Mouse (Mus musculus): Measurements from ENCODE around the gene Snrpg. TPM values are rescaled to one million over a fixed set of nuclear protein-coding genes. Genes with fewer than 3 reads are reported as not detected.

Snrpg gene
- polyA plus RNA-seq, 1 experiment = 89.2 TPM

GRCm38 (mm10) chr6:86400972-86401371, 29.9 kb downstream of the Snrpg start:
- peak overlapping the region; percentile 43 for H3K4me3 ChIP-seq (ENCODE audit: insufficient read depth, low read depth, low read length)
- H3K27ac ChIP-seq (replicated peaks; ENCODE audit: low read depth, low read length) = no peak overlapping the region
- H3K4me1 ChIP-seq (ENCODE audit: control insufficient read depth, insufficient read depth, insufficient read length, low read length) = peaks cover 7% of the 10 kb centered on the region

- H3K27ac ChIP-seq (replicated peaks; ENCODE audit: low read depth, low read length) = no peak overlapping the region
Measured at GRCm38 (mm10) chr6:86402681-86403607, 31.8 kb downstream of the Snrpg start.

GRCm38 (mm10) chr6:86403728-86404099, 32.6 kb downstream of the Snrpg start:
- no peak overlapping the region for H3K27ac ChIP-seq (replicated peaks; ENCODE audit: low read depth, low read length)
- H3K4me3 ChIP-seq (ENCODE audit: insufficient read depth, low read depth, low read length) = peak overlapping the region; percentile 21
- peaks cover 9% of the 10 kb centered on the region for H3K4me1 ChIP-seq (ENCODE audit: control insufficient read depth, insufficient read depth, insufficient read length, low read length)

More at GRCm38 (mm10) chr6:86402681-86403607, 31.8 kb downstream of the Snrpg start:
- peaks cover 9% of the 10 kb centered on the region for H3K4me1 ChIP-seq (ENCODE audit: control insufficient read depth, insufficient read depth, insufficient read length, low read length)
- H3K4me3 ChIP-seq (ENCODE audit: insufficient read depth, low read depth, low read length) = no peak overlapping the region

DNA sequence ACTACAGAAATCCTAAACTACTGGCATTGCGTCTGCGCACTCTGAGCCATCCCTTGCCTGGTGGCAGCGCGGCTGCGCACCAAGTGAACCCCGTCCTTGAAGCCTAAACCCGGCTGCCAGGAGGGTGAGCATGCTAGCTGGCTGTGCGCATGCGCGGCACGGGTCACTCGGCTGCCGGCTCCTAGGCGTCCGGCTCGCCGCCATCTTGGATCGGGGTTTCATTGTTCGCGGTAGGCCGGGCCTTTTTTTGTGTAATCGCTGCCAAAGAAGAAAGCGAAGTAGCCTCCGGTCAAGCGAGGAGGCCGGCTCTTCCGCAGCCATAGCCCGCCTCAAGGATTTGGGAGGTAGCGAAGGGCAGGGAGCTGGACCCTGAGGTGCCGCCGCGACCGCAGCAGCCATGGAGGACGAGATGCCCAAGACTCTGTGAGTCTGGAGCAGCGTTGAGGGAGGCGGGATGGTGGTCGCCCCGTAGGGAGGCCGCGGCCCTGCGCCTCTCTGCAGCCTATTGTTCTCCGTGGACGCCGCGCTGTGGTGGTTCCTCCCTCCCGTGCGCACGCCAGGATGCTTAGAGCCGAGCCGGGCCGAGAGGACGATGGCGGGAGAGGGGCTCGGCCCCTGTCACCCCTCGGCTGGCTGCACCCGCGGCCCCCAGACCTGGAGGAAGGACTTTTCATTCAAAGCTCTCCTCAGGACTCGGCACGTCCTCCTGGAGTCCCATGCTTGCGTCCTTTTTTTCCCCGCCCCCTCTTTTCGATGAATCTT, 33.2 kb downstream of the Snrpg start, which contains the start of gene Tia1:
Gene Tia1, plus strand, starts transcription at position 120 of the 762 bp plus-strand sequence.
- Histone ChIP-seq H3K4me1 (ENCODE audit: control insufficient read depth, insufficient read depth, insufficient read length, low read length) (peaks cover 9% of the 10 kb centered on the region), H3K27ac (replicated peaks; ENCODE audit: low read depth, low read length) (peak within 1 kb of the TSS; percentile 97), H3K4me3 (ENCODE audit: insufficient read depth, low read depth, low read length) (peak within 1 kb of the TSS; percentile 86)

- peaks cover 9% of the 10 kb centered on the region; the same call in 1 of the 2 replicates for H3K4me1 ChIP-seq (ENCODE audit: control insufficient read depth, insufficient read depth, insufficient read length, low read length)
- H3K27ac ChIP-seq (replicated peaks; ENCODE audit: low read depth, low read length) = peak overlapping the region; percentile 97; the same call in 1 of the 2 replicates
- peak overlapping the region; percentile 86 for H3K4me3 ChIP-seq (ENCODE audit: insufficient read depth, low read depth, low read length)
Measured at GRCm38 (mm10) chr6:86404996-86405395, 33.9 kb downstream of the Snrpg start.

GRCm38 (mm10) chr6:86406306-86406705, 35.2 kb downstream of the Snrpg start:
- H3K4me3 ChIP-seq (ENCODE audit: insufficient read depth, low read depth, low read length) = no peak overlapping the region
- 0 out of 2 replicates have a peak, but pooled peaks cover 6% of the 10 kb centered on the region for H3K4me1 ChIP-seq (ENCODE audit: control insufficient read depth, insufficient read depth, insufficient read length, low read length)
- H3K27ac ChIP-seq (replicated peaks; ENCODE audit: low read depth, low read length) = no peak overlapping the region

- H3K4me3 ChIP-seq (ENCODE audit: insufficient read depth, low read depth, low read length) = no peak overlapping the region
Measured at GRCm38 (mm10) chr6:86418711-86419110, 47.6 kb downstream of the Snrpg start.

DNA sequence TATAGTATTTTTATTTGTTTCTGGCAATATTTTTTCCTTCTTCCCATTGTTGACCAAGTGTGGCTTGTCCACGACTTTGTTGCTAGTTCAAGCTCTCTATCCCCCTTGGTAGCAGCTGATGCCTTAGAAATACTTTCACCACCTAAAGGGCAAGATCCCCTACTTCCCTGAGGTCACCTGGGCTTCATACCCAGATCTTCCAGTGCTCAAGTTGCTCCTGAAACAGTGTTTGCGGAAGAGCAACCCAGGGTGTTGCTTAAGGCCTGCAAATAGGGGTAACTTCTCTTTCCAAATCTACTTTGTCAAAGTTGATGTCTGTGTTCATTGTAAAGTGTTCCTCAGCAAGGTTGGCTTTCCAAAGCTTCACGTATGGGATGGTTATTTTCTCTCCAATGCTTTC, 48.1 kb downstream of the Snrpg start:
- Histone ChIP-seq H3K4me3 (ENCODE audit: insufficient read depth, low read depth, low read length) (no peak overlapping the region), H3K4me1 (ENCODE audit: control insufficient read depth, insufficient read depth, insufficient read length, low read length) (no peaks in the 10 kb centered on the region), H3K27ac (replicated peaks; ENCODE audit: low read depth, low read length) (no peak overlapping the region)

More at GRCm38 (mm10) chr6:86418711-86419110, 47.6 kb downstream of the Snrpg start:
- no peak overlapping the region for H3K27ac ChIP-seq (replicated peaks; ENCODE audit: low read depth, low read length)
- H3K4me1 ChIP-seq (ENCODE audit: control insufficient read depth, insufficient read depth, insufficient read length, low read length) = no peaks in the 10 kb centered on the region

- Histone ChIP-seq H3K27ac (replicated peaks; ENCODE audit: low read depth, low read length) (no peak overlapping the region), H3K4me1 (ENCODE audit: control insufficient read depth, insufficient read depth, insufficient read length, low read length) (no peaks in the 10 kb centered on the region), H3K4me3 (ENCODE audit: insufficient read depth, low read depth, low read length) (no peak overlapping the region)
Measured at GRCm38 (mm10) chr6:86420491-86420890, 49.4 kb downstream of the Snrpg start.

- no peak within 1 kb of the TSS for H3K4me3 ChIP-seq (ENCODE audit: insufficient read depth, low read depth, low read length)
- no peak within 1 kb of the TSS for H3K27ac ChIP-seq (replicated peaks; ENCODE audit: low read depth, low read length)
- H3K4me1 ChIP-seq (ENCODE audit: control insufficient read depth, insufficient read depth, insufficient read length, low read length) = no peaks in the 10 kb centered on the region
Measured at GRCm38 (mm10) chr6:86426358-86426757, 55.3 kb downstream of the Snrpg start, which contains the start of gene Gm44790. Gene Gm44790 (plus strand): TSS chr6:86426658.

Other genes with a start within 250 kb of the Snrpg start
- 0.25 and 0.44 TPM in 2 replicates for gene Tgfa, start 176.1 kb upstream of the Snrpg start, polyA plus RNA-seq (2012; ENCODE audit: insufficient read depth, insufficient read length, missing spikeins)
- gene Fam136a, start 5.7 kb upstream of the Snrpg start, polyA plus RNA-seq (2012; ENCODE audit: insufficient read depth, insufficient read length, missing spikeins) = 43.3 and 73.3 TPM in 2 replicates
- 65.9 and 131 TPM in 2 replicates for gene Pcyox1, start 25.9 kb downstream of the Snrpg start, polyA plus RNA-seq (2012; ENCODE audit: insufficient read depth, insufficient read length, missing spikeins)
- gene Tia1, start 32.9 kb downstream of the Snrpg start, polyA plus RNA-seq (2012; ENCODE audit: insufficient read depth, insufficient read length, missing spikeins) = 15.2 and 19.3 TPM in 2 replicates
- not detected in 2 replicates for gene Gm44790, start 55.4 kb downstream of the Snrpg start, polyA plus RNA-seq (2012; ENCODE audit: insufficient read depth, insufficient read length, missing spikeins)
- gene C87436, start 67.1 kb downstream of the Snrpg start, polyA plus RNA-seq (2012; ENCODE audit: insufficient read depth, insufficient read length, missing spikeins) = 10.4 and 13.6 TPM in 2 replicates
- 107 and 116 TPM in 2 replicates for gene Pcbp1, start 155.0 kb downstream of the Snrpg start, polyA plus RNA-seq (2012; ENCODE audit: insufficient read depth, insufficient read length, missing spikeins)

All from brown adipose tissue, adult 24 weeks (tissue).